Mouse (Mus musculus) gastrocnemius, postnatal 36 days (tissue): ENCODE measurements around the gene Gm2115. TPM values are rescaled to one million over a fixed set of nuclear protein-coding genes. Genes with fewer than 3 reads are reported as not detected.

Experiments used
- DNase-seq, 2 experiments: peaks; one replicate each; pipeline ENCODE4 v3.0.0; 2022
- intact Hi-C: fragments of 180-260 bp; cut with DNase I; formaldehyde crosslinking; loops from one replicate; pipeline ENCODE4 v1.15.1; 2025
- total RNA-seq, 2 experiments: library from RNA; stranded (reverse); gene quantifications; 2 replicates each; pipeline ENCODE4 v1.2.3; 2021

Gene Gm2115
- total RNA-seq, 2 experiments from 2014 or later: 0.07 to 0.10 TPM

GRCm38 (mm10) chr7:84623718-84624117, 95.0 kb downstream of the Gm2115 start:
- intact Hi-C loops: no loop called here
- no peak for DNase-seq

- DNase-seq: no peak
- intact Hi-C loops: no loop called here
These were observed 103.1 kb downstream of the Gm2115 start for GRCm38 (mm10) chr7:84631878-84632277.

Other genes starting within 250 kb of the Gm2115 start
- 1 to 10 TPM in 1 of 2 experiments, under 1 TPM in 1; 0.59 to 1.6 TPM for gene Arnt2, start 118.8 kb upstream of the Gm2115 start, total RNA-seq
- gene Fah, start 77.8 kb downstream of the Gm2115 start, total RNA-seq: 1 to 10 TPM; 1.3 to 2.0 TPM
- 100 to 1,000 TPM; 101 to 103 TPM for gene Zfand6, start 161.0 kb downstream of the Gm2115 start, total RNA-seq